Mouse (Mus musculus) midbrain, embryonic 13.5 days (tissue): ENCODE measurements around the gene Rassf4. TPM values are rescaled to one million over a fixed set of nuclear protein-coding genes. Genes with fewer than 3 reads are reported as not detected.

Source experiments
- ATAC-seq: fragments of 200-750 bp; cut with Nextera tagmentation; 2 replicates; pipeline ENCODE4 v1.8.0; 2017; ENCODE audit warnings: mild to moderate bottlenecking, moderate TSS enrichment, moderate library complexity
- H3K27ac ChIP-seq: fragments of 300-500 bp; sonication (generic); 2 replicates; pipeline ENCODE4 v1.5.1; 2015; ENCODE audit warnings: inconsistent platforms, mild to moderate bottlenecking, moderate library complexity
- H3K27me3 ChIP-seq: fragments of 300-500 bp; sonication (generic); 2 replicates; pipeline ENCODE4 v1.6.1; 2015; ENCODE audit warnings: mild to moderate bottlenecking, inconsistent platforms
- H3K36me3 ChIP-seq: fragments of 300-500 bp; sonication (generic); 2 replicates; pipeline ENCODE4 v1.6.1; 2015; ENCODE audit warnings: mild to moderate bottlenecking, inconsistent platforms
- H3K4me1 ChIP-seq: fragments of 300-500 bp; sonication (generic); replicated peaks from 2 replicates; pipeline ENCODE4 v1.6.1; 2015; ENCODE audit warnings: inconsistent platforms
- H3K4me2 ChIP-seq: fragments of 300-500 bp; sonication (generic); replicated peaks from 2 replicates; pipeline ENCODE4 v1.6.1; 2015; ENCODE audit warnings: moderate library complexity, mild to moderate bottlenecking, inconsistent platforms
- H3K4me3 ChIP-seq: fragments of 300-500 bp; sonication (generic); replicated peaks from 2 replicates; pipeline ENCODE4 v1.5.1; 2015; ENCODE audit warnings: mild to moderate bottlenecking, inconsistent platforms
- H3K9ac ChIP-seq: fragments of 300-500 bp; sonication (generic); replicated peaks from 2 replicates; pipeline ENCODE4 v1.6.1; 2015; ENCODE audit warnings: mild to moderate bottlenecking, inconsistent platforms
- H3K9me3 ChIP-seq: fragments of 300-500 bp; sonication (generic); 2 replicates; pipeline ENCODE4 v1.6.1; 2016; ENCODE audit warnings: mild to moderate bottlenecking, inconsistent platforms
- WGBS: fragments of 180-500 bp; shearing (Covaris S2); methylation state at CpG from one replicate; pipeline ENCODE4 v1.1.7; 2015; 5-methylcytosine and 5-hydroxymethylcytosine counted together
- polyA plus RNA-seq: library from polyadenylated mRNA; unstranded; fragments of >200 nt; fragmentation: Nextera tagmentation; extraction: Ambion mirVana; gene quantifications from 2 replicates; pipeline ENCODE4 v1.2.1, GENCODE M21; 2015

Rassf4 gene
- polyA plus RNA-seq, 1 experiment from 2014 or later: 21.8 TPM

DNA sequence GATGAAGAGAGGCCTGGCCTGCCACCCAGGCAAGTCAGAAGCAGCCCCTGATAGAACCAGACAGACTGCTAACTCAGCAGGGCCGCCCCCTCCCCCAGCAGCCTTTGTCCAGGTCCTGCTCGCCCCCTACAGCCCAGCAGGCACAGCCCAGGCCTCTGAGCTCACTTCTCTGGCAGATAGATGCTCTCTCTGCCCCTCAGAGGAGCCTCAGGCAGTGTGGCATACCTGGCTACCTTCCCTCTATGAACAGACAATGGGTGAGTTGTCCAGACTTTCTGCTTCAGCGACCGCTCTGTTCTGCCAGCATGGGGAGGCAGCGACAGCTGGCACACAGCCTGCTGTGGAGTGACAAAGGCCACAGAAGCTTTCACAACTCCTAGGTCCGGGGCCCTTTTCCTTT is 3.6 kb downstream of the Rassf4 start:
- Histone ChIP-seq H3K4me3 (no peak overlapping the region), H3K9me3 (no peaks in the 10 kb centered on the region), H3K27ac (peak overlapping the region; percentile 75), H3K27me3 (peaks cover 2% of the 10 kb centered on the region; the same call in 1 of the 2 replicates), H3K4me2 (peak overlapping the region; percentile 93), H3K4me1 (peaks cover 75% of the 10 kb centered on the region), H3K9ac (peak overlapping the region; percentile 24; the same call in 1 of the 2 replicates), H3K36me3 (no peaks in the 10 kb centered on the region)
- peak; percentile 14; the same call in 1 of the 2 replicates for ATAC-seq
- 13% methylated on average over 6 of the region's 6 CpGs for WGBS

GRCm38 (mm10) chr6:116668682-116669470 is 4.9 kb downstream of the Rassf4 start:
- Histone ChIP-seq H3K9me3 (no peaks in the 10 kb centered on the region), H3K27ac (no peak overlapping the region), H3K4me1 (peaks cover 67% of the 10 kb centered on the region), H3K9ac (no peak overlapping the region), H3K27me3 (peaks cover 2% of the 10 kb centered on the region; the same call in 1 of the 2 replicates), H3K4me3 (no peak overlapping the region), H3K36me3 (no peaks in the 10 kb centered on the region), H3K4me2 (no peak overlapping the region)
- no peak for ATAC-seq
- 48% methylated on average over 11 of the region's 11 CpGs for WGBS

DNA sequence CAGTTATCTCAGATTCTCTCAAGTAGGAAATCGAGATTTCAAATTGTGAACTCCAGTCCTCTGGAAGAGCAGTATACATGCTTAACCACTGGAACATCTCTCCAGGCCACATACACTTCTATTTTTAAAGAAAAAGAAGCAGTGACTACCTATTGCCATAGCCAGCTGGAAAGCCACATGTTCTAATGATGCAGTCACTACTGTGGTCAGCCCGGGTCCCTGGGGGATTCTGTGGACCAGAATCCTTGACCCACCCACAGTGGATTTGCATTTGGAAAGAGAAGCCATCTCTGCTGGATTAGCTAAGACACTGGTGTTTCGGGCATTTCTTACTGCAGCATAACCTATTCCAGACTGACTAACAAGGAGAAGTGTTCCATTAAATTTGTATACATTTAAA is 6.4 kb downstream of the Rassf4 start:
- Histone ChIP-seq H3K4me3 (no peak overlapping the region), H3K4me2 (no peak overlapping the region), H3K9ac (no peak overlapping the region), H3K4me1 (peaks cover 55% of the 10 kb centered on the region), H3K9me3 (no peaks in the 10 kb centered on the region), H3K27ac (0 out of 2 replicates have a peak overlapping the region, but pooled peaks have one; percentile 36), H3K36me3 (no peaks in the 10 kb centered on the region), H3K27me3 (peaks cover 2% of the 10 kb centered on the region; the same call in 1 of the 2 replicates)
- WGBS: 44% methylated on average over 3 of the region's 3 CpGs
- ATAC-seq: no peak

GRCm38 (mm10) chr6:116666892-116667291 is 6.9 kb downstream of the Rassf4 start:
- 16% methylated on average over 3 of the region's 3 CpGs for WGBS
- H3K9me3 ChIP-seq: no peaks in the 10 kb centered on the region
- no peak for ATAC-seq

DNA sequence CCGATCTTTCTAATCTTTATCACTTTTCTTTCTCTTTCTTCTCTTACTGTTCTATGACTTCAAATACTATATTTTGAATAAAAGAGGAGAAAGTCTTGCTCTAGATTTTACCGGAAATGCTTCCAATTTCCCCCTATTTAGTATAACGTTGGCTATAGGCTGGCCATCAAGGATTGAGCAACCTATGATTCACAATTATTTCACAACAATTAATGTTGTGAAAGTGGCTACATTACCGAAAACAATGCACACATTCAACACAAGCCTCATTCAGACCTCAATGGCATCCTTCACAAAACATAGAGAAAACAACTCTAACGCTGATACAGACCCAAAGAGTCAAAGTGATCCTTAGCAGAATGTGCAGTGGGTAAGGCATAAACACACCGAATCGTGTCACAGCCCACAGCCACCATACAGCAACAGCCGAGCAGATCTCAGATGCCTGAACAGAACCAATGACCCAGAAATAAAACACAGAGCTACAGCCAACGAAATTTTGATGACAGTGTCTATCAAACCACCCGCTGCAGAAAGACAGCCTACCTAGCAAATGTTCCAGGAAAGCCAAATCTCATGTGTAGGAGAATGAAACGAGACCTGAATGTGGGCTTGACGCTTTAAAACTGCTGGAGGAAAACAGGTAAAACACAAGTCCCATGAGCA is 7.5 kb downstream of the Rassf4 start:
- Histone ChIP-seq H3K27me3 (no peaks in the 10 kb centered on the region), H3K27ac (no peak overlapping the region), H3K4me1 (peaks cover 44% of the 10 kb centered on the region), H3K4me3 (no peak overlapping the region), H3K4me2 (no peak overlapping the region), H3K36me3 (no peaks in the 10 kb centered on the region), H3K9me3 (no peaks in the 10 kb centered on the region), H3K9ac (no peak overlapping the region)
- no peak for ATAC-seq
- WGBS: 76% methylated on average over 12 of the region's 12 CpGs

More at GRCm38 (mm10) chr6:116666892-116667291, 6.9 kb downstream of the Rassf4 start:
- Histone ChIP-seq H3K27me3 (no peaks in the 10 kb centered on the region; the same call in 1 of the 2 replicates), H3K4me1 (peaks cover 50% of the 10 kb centered on the region), H3K27ac (0 out of 2 replicates have a peak overlapping the region, but pooled peaks have one; percentile 35), H3K9ac (no peak overlapping the region), H3K36me3 (no peaks in the 10 kb centered on the region), H3K4me3 (no peak overlapping the region), H3K4me2 (no peak overlapping the region)

- peaks cover 30% of the 10 kb centered on the region for H3K4me1 ChIP-seq
- no peaks in the 10 kb centered on the region for H3K9me3 ChIP-seq
- H3K4me2 ChIP-seq: no peak overlapping the region
- H3K36me3 ChIP-seq: no peaks in the 10 kb centered on the region
- no peak overlapping the region for H3K9ac ChIP-seq
- WGBS: 83% methylated on average over 3 of the region's 3 CpGs
- no peak overlapping the region for H3K4me3 ChIP-seq
- no peaks in the 10 kb centered on the region for H3K27me3 ChIP-seq
- ATAC-seq: no peak; the same call in 1 of the 2 replicates
- no peak overlapping the region for H3K27ac ChIP-seq
These were observed 8.9 kb downstream of the Rassf4 start for GRCm38 (mm10) chr6:116664830-116665229.

- Histone ChIP-seq H3K9me3 (no peaks in the 10 kb centered on the region), H3K4me2 (no peak overlapping the region), H3K27ac (no peak overlapping the region), H3K4me1 (peaks cover 22% of the 10 kb centered on the region), H3K4me3 (no peak overlapping the region), H3K9ac (no peak overlapping the region), H3K27me3 (no peaks in the 10 kb centered on the region), H3K36me3 (no peaks in the 10 kb centered on the region)
- WGBS: 84% methylated on average over 6 of the region's 6 CpGs
- no peak for ATAC-seq
These were observed 9.7 kb downstream of the Rassf4 start for GRCm38 (mm10) chr6:116664031-116664430.

DNA sequence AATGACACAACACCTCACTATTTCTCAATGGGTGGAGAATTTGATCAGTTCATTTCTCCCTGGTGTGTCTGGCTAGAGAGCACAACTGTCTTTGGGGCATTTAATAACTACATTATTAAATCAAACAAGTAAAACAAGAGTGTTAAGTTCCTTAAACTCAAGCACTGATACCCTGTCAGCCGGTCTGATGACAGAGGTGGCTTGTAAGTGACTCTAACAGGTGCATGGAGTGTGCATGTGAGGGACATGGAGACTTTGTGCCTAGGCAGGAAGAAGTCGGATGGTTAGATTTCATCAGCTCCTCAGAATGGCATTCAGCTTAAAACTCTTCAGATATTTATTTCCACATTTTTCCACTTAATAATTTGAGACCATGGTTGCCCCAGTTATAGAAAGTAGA is 10.4 kb downstream of the Rassf4 start:
- Histone ChIP-seq H3K9ac (no peak overlapping the region), H3K27ac (no peak overlapping the region), H3K9me3 (no peaks in the 10 kb centered on the region), H3K4me2 (no peak overlapping the region), H3K4me3 (no peak overlapping the region), H3K4me1 (peaks cover 15% of the 10 kb centered on the region), H3K36me3 (no peaks in the 10 kb centered on the region), H3K27me3 (no peaks in the 10 kb centered on the region)
- 91% methylated on average over 2 of the region's 2 CpGs for WGBS
- no peak for ATAC-seq

DNA sequence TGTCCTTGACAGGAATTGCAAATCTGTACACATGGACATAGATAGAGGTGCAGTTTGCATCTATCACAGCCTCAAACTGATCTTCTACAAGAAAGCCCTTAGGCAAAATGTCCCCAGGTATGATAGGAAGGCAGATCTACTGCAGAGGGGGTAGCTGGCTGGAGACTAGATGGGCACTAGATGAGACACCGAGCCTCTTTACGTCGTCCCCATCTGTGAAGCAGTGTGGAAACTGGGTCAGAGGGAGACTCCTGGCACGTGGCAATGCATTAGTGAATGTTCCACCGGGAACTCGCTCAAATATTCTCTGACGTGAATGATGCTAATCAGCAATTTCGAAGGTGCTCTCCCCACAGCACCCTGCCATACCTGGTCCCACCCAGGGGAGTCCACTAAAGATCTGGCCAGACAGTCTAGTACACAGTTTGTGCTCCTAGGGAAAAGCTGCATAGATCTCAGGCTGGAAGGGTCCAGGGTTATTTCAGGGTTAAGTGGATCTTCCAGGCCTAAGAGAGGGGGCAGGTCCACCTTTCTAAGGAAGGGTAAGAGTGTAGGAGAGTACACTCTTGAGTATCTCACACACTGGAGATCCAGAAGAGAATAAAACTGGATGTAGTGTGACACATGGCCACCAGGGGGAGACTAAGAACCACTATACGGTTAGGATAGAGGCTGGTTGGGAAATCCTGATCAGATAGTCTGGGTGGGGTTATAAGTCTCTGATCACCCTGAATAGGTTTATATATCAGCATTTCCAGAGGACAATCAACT is 19.9 kb downstream of the Rassf4 start:
- no peaks in the 10 kb centered on the region for H3K36me3 ChIP-seq
- no peaks in the 10 kb centered on the region for H3K27me3 ChIP-seq
- ATAC-seq: peak; percentile 87
- H3K4me1 ChIP-seq: no peaks in the 10 kb centered on the region
- 67% methylated on average over 9 of the region's 9 CpGs for WGBS
- no peak overlapping the region for H3K9ac ChIP-seq
- H3K9me3 ChIP-seq: no peaks in the 10 kb centered on the region
- H3K4me3 ChIP-seq: no peak overlapping the region
- H3K27ac ChIP-seq: no peak overlapping the region
- no peak overlapping the region for H3K4me2 ChIP-seq

- H3K27me3 ChIP-seq: no peaks in the 10 kb centered on the region
- no peaks in the 10 kb centered on the region for H3K36me3 ChIP-seq
These were observed 20.6 kb downstream of the Rassf4 start for GRCm38 (mm10) chr6:116653191-116653590.

DNA sequence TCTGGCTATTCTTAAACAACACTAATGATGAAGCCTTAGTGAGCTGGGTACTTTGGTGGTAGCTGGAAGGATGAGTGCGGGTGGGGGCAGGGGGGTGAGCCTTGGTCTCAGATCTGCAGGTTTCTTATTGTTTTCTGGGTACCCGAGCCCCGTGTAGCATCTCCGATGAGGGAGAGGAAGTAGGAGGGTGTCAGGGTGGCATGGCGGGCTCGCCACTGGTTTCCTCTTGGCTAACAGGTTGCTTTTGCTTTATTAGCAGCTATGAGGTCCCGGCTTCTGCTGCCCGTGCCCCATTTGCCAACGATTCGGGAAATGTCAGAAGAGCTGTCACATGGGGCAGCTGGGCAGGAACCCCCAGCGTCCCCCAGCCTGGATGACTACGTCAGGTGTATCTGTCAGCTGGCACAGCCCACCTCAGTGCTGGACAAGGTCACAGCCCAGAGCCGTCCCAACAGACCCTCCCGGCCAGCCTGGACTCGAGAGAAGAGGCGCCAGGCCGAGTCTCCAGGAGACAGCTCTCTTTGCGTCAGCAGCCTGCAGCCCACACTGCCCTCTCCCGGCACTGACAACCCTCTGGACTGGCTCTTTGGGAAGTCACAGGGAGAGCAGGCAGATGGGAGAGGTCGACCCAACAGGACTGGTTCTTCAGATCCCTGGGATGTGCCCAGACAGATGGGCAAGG is 22.2 kb downstream of the Rassf4 start:
- Histone ChIP-seq H3K9me3 (no peaks in the 10 kb centered on the region), H3K4me1 (no peaks in the 10 kb centered on the region), H3K4me2 (no peak overlapping the region), H3K4me3 (no peak overlapping the region), H3K27ac (no peak overlapping the region), H3K9ac (no peak overlapping the region), H3K27me3 (no peaks in the 10 kb centered on the region), H3K36me3 (no peaks in the 10 kb centered on the region)
- 85% methylated on average over 20 of the region's 20 CpGs for WGBS
- ATAC-seq: no peak

More at GRCm38 (mm10) chr6:116653191-116653590, 20.6 kb downstream of the Rassf4 start:
- Histone ChIP-seq H3K9me3 (no peaks in the 10 kb centered on the region), H3K27ac (no peak overlapping the region), H3K9ac (no peak overlapping the region), H3K4me1 (no peaks in the 10 kb centered on the region), H3K4me2 (no peak overlapping the region), H3K4me3 (no peak overlapping the region)
- no peak for ATAC-seq
- 75% methylated on average over 3 of the region's 3 CpGs for WGBS
